Mouse (Mus musculus) kidney, adult 2 months (tissue): ENCODE data around the gene Cybrd1. TPM values are rescaled to one million over a fixed set of nuclear protein-coding genes. Genes with fewer than 3 reads are reported as not detected.

Source experiments
- DNase-seq: peaks from one replicate; pipeline ENCODE4 v3.0.0; 2021
- H3K27ac ChIP-seq: fragments of 200-500 bp; 2 replicates; pipeline ENCODE4 v1.5.1; 2012; ENCODE audit warnings: low read depth, low read length, control low read depth, inconsistent platforms; ENCODE audit not compliant: insufficient read depth
- H3K27me3 ChIP-seq: fragments of 200-500 bp; replicated peaks from 2 replicates; pipeline ENCODE4 v1.6.1; 2012; ENCODE audit warnings: mild to moderate bottlenecking, moderate library complexity, low read length, inconsistent platforms; ENCODE audit not compliant: control insufficient read depth, insufficient read depth
- H3K36me3 ChIP-seq: fragments of 200-500 bp; 2 replicates; pipeline ENCODE4 v1.6.1; 2012; ENCODE audit warnings: mild to moderate bottlenecking, moderate library complexity, low read length, inconsistent platforms; ENCODE audit not compliant: control insufficient read depth, insufficient read depth
- H3K4me1 ChIP-seq: fragments of 200-500 bp; 2 replicates; pipeline ENCODE4 v1.6.1; 2011; ENCODE audit warnings: low read length; ENCODE audit not compliant: control insufficient read depth, insufficient read depth
- H3K4me3 ChIP-seq: fragments of 200-500 bp; 2 replicates; pipeline ENCODE4 v1.5.1; 2011; ENCODE audit warnings: mild to moderate bottlenecking, low read depth, low read length, control low read depth; ENCODE audit not compliant: insufficient read depth
- CTCF ChIP-seq: fragments of 200-500 bp; conservative IDR thresholded peaks from 2 replicates; pipeline ENCODE4 v1.5.1; 2011; ENCODE audit warnings: low read depth, mild to moderate bottlenecking, control low read depth, low read length, moderate library complexity, mixed read lengths; ENCODE audit not compliant: insufficient read depth, insufficient read length
- POLR2A ChIP-seq: fragments of 200-500 bp; IDR thresholded peaks from one replicate; pipeline ENCODE4 v1.6.1; 2011; ENCODE audit warnings: low read depth, low read length, control low read depth
- WGBS: fragments of 180-500 bp; shearing (Covaris S2); methylation state at CpG from one replicate; pipeline ENCODE4 v1.1.7; 2018; 5-methylcytosine and 5-hydroxymethylcytosine counted together
- polyA plus RNA-seq: library from polyadenylated mRNA; depleted of rRNA; stranded (reverse); fragments of >200 nt; gene quantifications from 2 replicates; pipeline ENCODE4 v1.2.3, GENCODE M21; 2012; rRNA removed

Gene Cybrd1
- polyA plus RNA-seq, 1 experiment, result 0.25 TPM

DNA sequence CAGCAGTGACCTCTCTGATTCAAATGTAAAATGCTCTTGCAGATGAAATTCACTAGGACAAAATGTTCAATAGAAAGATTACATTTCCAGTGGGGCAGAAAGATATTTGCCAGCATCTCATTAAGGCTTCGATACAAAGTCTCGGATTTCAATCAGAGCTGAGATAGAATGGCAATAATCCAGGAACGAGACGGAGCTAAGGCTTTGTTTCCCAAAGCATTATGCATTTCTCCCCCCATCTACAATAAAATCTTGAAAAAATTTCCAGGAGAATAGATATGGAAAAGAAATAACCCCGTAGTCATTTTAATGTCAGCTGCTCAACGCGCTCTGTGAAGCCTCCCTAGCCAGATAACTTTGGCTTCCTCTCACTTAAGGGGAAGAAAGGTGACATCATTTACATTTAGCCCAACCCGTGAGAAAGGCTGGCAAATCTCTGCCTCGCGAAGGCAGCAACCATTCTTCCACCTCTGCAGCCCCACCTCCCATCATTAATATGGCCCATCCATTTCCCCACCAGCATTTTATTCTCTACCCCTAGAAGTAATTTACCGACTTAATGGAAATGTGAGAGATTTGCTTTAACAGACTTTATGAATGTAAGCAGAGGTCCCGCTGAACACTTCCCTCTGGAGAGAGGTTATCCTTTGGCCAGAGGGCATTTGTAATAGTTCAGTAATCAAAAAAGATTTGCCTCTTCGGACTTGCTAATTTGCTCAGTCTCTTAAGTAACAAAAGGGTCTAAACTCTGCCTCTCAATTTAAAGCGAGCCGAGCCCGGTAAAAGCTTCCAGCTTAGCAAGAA, 73.9 kb downstream of the Cybrd1 start:
- DNase-seq, result no peak
- Histone ChIP-seq H3K4me1 (peaks cover 17% of the 10 kb centered on the region), H3K27ac (no peak overlapping the region), H3K27me3 (no peaks in the 10 kb centered on the region), H3K36me3 (no peaks in the 10 kb centered on the region), H3K4me3 (no peak overlapping the region)
- WGBS, result 23% methylated on average over 16 of the region's 16 CpGs
- no peak for TF ChIP-seq CTCF
- no peak for TF ChIP-seq POLR2A

DNA sequence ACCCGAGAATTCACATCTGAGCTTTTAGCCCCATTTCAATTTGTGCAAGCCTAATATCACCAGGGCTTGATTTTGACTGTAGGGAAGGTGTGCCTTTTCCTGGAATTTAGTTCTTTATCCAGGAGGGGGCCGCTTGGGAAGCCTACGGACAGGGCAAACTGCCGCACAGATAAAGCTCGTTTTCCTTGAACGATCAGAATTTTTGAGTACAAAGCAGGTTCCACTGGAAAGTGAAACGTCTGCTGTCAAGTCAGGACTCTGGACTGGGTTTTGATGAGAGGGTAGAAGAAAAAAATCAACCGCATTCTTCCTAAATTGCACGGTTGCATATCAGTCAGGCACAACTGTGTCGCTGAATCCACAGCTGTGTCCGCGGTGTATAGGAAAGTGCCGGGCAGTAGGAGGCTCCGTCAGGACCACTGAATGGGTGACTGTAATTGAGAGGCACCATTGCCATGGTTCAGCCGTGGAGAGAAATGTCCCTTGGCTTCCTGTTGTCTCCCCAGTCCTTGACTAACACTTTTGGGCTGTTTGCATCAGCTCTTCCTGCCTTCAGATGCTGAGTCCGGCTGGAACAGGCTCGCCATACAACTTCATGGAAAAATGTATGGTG, 74.6 kb downstream of the Cybrd1 start:
- H3K36me3 ChIP-seq, result no peaks in the 10 kb centered on the region
- H3K4me1 ChIP-seq, result peaks cover 17% of the 10 kb centered on the region
- H3K27ac ChIP-seq, result no peak overlapping the region
- no peak overlapping the region for H3K4me3 ChIP-seq
- TF ChIP-seq CTCF, result no peak
- no peak for TF ChIP-seq POLR2A
- no peaks in the 10 kb centered on the region for H3K27me3 ChIP-seq
- DNase-seq, result no peak
- WGBS, result 49% methylated on average over 17 of the region's 17 CpGs

Other genes with a start within 250 kb of the Cybrd1 start
- gene Dcaf17, start 62.6 kb upstream of the Cybrd1 start, polyA plus RNA-seq, result 3.7 and 3.8 TPM in 2 replicates
- gene Mettl8, start 62.3 kb upstream of the Cybrd1 start, polyA plus RNA-seq, result 5.3 and 6.6 TPM in 2 replicates
- gene Dync1i2, start 93.8 kb downstream of the Cybrd1 start, polyA plus RNA-seq, result 17.5 and 28.8 TPM in 2 replicates
- gene Slc25a12, start 249.8 kb downstream of the Cybrd1 start, polyA plus RNA-seq, result 72.9 and 82.5 TPM in 2 replicates